Mouse (Mus musculus): ENCODE results near the gene Cwc22. TPM values are rescaled to one million over a fixed set of nuclear protein-coding genes. Genes with fewer than 3 reads are reported as not detected.

The Cwc22 gene
- polyA plus RNA-seq, 1 experiment: 6.7 TPM

DNA sequence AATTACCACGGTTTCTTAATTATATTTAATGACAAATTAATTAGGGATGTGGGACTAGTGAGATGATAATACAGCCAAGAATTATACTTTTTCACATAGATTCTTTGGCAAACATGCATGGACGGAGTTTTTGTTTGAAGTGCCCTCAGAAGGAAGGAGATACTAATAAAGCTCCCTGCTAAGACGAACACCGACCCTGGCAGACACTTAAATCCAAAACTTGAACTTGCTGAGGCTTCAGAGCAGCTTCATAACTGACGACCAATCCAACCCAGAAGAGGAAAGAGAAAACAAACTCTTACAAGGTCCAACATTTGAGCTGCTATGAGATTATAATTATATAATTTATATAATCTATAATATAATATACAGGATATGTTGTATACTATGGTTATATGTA lies 66.4 kb downstream of the Cwc22 start:
- no peak overlapping the region for H3K4me3 ChIP-seq (ENCODE audit: control insufficient read depth, insufficient read depth, low read length)
- H3K27ac ChIP-seq (ENCODE audit: control insufficient read depth, insufficient read depth, low read length): no peak overlapping the region
- 81% methylated on average over 5 of the region's 5 CpGs for WGBS
- no peaks in the 10 kb centered on the region for H3K36me3 ChIP-seq (ENCODE audit: control insufficient read depth, insufficient read depth, low read length)
- TF ChIP-seq POLR2A (IDR thresholded peaks at IDR 0.05; ENCODE audit: control insufficient read depth, extremely low read depth, insufficient read depth, low read length, poor library complexity): no peak
- no peak for TF ChIP-seq CTCF (IDR thresholded peaks at IDR 0.05; ENCODE audit: borderline replicate concordance, control insufficient read depth, extremely low read depth, insufficient read depth, low read length, poor library complexity)
- H3K27me3 ChIP-seq (ENCODE audit: control insufficient read depth, insufficient read depth, low read length): no peaks in the 10 kb centered on the region
- no peak for DNase-seq
- no peaks in the 10 kb centered on the region for H3K4me1 ChIP-seq (replicated peaks; ENCODE audit: control insufficient read depth, insufficient read depth, low read length)

DNA sequence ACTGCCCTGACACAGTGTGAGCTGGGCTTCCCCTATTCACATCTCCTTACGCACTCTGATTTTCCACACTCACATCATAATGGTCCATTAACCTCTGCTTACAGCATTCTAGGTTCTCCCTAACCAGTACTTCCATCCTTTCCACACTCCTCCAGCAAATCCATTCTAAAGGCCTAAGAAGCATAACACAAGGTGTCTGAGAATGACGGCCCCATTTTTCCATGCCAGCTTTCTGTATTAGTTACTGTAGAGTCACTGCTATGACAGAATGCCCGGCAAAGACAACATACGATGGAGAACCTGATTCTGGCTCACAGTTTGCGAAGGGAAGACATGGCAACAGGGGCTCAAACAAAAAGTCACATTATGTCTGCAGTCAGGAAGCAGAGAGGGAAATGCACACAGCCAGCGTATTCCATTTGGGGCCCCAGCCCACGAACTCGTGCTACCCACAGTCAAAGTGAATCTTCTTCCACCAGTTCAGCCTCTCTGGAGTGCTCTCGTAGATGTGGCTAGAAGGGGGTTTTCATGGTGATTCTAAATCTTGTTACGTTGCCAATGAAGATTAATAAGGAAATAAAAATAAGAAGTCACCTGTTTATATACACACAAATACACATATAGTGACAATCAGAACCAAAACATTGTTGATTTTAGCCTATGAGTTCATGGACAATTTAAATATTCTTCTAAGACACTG lies 68.9 kb downstream of the Cwc22 start:
- Histone ChIP-seq H3K36me3 (ENCODE audit: control insufficient read depth, insufficient read depth, low read length) (no peaks in the 10 kb centered on the region), H3K27ac (ENCODE audit: control insufficient read depth, insufficient read depth, low read length) (no peak overlapping the region), H3K4me3 (ENCODE audit: control insufficient read depth, insufficient read depth, low read length) (no peak overlapping the region), H3K27me3 (ENCODE audit: control insufficient read depth, insufficient read depth, low read length) (no peaks in the 10 kb centered on the region), H3K4me1 (replicated peaks; ENCODE audit: control insufficient read depth, insufficient read depth, low read length) (no peaks in the 10 kb centered on the region)
- DNase-seq: no peak
- 89% methylated on average over 10 of the region's 10 CpGs for WGBS
- TF ChIP-seq POLR2A (IDR thresholded peaks at IDR 0.05; ENCODE audit: control insufficient read depth, extremely low read depth, insufficient read depth, low read length, poor library complexity) (no peak), CTCF (IDR thresholded peaks at IDR 0.05; ENCODE audit: borderline replicate concordance, control insufficient read depth, extremely low read depth, insufficient read depth, low read length, poor library complexity) (no peak)

DNA sequence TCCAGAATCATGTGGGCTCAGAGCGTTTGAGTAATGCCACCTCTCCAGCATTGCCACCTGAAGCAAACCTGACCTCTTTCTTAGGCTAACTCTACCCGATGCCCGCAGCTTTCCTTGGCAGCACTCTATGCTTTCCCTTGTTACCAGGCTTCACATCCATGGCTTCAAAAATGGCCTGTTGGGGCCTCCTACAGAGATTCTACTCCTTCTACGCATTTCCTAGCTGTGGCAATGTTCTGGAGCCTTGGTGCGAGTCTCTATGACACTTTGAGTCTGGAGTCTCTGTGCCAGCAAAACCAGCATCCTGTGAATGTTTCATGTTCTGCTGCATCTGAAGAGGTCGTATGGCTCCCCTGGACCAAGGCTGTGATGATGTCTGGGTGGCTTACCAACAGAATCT lies 69.8 kb downstream of the Cwc22 start:
- Histone ChIP-seq H3K4me1 (replicated peaks; ENCODE audit: control insufficient read depth, insufficient read depth, low read length) (no peaks in the 10 kb centered on the region), H3K4me3 (ENCODE audit: control insufficient read depth, insufficient read depth, low read length) (no peak overlapping the region), H3K27me3 (ENCODE audit: control insufficient read depth, insufficient read depth, low read length) (no peaks in the 10 kb centered on the region)

DNA sequence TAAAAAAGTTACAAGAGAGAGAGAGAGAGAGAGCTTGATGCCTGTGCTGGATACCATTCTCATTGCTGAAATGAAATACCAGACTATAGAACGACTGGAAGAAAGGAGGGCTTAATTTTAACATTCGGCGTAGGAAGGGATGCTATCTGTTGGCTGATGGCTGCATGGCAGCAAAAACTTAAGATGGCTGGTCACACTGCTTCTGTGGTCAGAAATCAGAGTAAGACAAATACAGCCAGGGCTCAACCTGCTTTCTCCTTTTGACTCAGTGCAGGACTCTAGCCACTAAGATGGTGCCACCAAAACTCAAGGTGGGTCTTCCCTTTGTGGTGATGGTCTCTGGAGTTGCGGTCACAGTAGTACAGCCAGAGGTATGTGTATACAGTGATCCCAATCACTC lies 70.7 kb downstream of the Cwc22 start:
- no peak for DNase-seq
- H3K4me3 ChIP-seq (ENCODE audit: control insufficient read depth, insufficient read depth, low read length): no peak overlapping the region
- 98% methylated on average over 4 of the region's 4 CpGs for WGBS
- H3K4me1 ChIP-seq (replicated peaks; ENCODE audit: control insufficient read depth, insufficient read depth, low read length): no peaks in the 10 kb centered on the region
- H3K36me3 ChIP-seq (ENCODE audit: control insufficient read depth, insufficient read depth, low read length): no peaks in the 10 kb centered on the region
- H3K27ac ChIP-seq (ENCODE audit: control insufficient read depth, insufficient read depth, low read length): no peak overlapping the region
- no peaks in the 10 kb centered on the region for H3K27me3 ChIP-seq (ENCODE audit: control insufficient read depth, insufficient read depth, low read length)
- TF ChIP-seq CTCF (IDR thresholded peaks at IDR 0.05; ENCODE audit: borderline replicate concordance, control insufficient read depth, extremely low read depth, insufficient read depth, low read length, poor library complexity) (no peak), POLR2A (IDR thresholded peaks at IDR 0.05; ENCODE audit: control insufficient read depth, extremely low read depth, insufficient read depth, low read length, poor library complexity) (no peak)

More for the DNA sequence above, 69.8 kb downstream of the Cwc22 start:
- Histone ChIP-seq H3K27ac (ENCODE audit: control insufficient read depth, insufficient read depth, low read length) (no peak overlapping the region), H3K36me3 (ENCODE audit: control insufficient read depth, insufficient read depth, low read length) (no peaks in the 10 kb centered on the region)
- TF ChIP-seq POLR2A (IDR thresholded peaks at IDR 0.05; ENCODE audit: control insufficient read depth, extremely low read depth, insufficient read depth, low read length, poor library complexity) (no peak), CTCF (IDR thresholded peaks at IDR 0.05; ENCODE audit: borderline replicate concordance, control insufficient read depth, extremely low read depth, insufficient read depth, low read length, poor library complexity) (no peak)
- DNase-seq: no peak
- 92% methylated on average over 6 of the region's 6 CpGs for WGBS

DNA sequence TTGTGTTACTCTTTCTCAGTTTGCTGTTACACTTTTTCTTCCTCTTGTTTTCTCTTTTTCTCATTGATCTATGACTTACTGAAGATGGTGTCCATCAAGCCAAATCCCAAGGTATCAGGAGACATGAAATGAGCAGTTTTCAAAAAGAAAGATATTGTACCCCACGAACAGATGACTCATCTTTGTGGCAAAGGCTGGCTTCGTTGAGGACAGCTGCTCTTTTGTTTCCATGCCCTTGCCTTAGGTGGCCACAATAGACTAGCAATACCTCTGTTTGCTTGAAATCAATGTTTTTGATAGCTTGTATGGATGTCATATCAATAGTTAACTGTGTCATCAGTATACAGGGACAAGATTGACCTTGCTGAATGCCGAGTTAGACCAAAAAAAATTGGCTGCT lies 71.5 kb downstream of the Cwc22 start:
- Histone ChIP-seq H3K27me3 (ENCODE audit: control insufficient read depth, insufficient read depth, low read length) (no peaks in the 10 kb centered on the region), H3K4me1 (replicated peaks; ENCODE audit: control insufficient read depth, insufficient read depth, low read length) (no peaks in the 10 kb centered on the region), H3K4me3 (ENCODE audit: control insufficient read depth, insufficient read depth, low read length) (no peak overlapping the region), H3K36me3 (ENCODE audit: control insufficient read depth, insufficient read depth, low read length) (no peaks in the 10 kb centered on the region), H3K27ac (ENCODE audit: control insufficient read depth, insufficient read depth, low read length) (no peak overlapping the region)
- 80% methylated on average over 3 of the region's 3 CpGs for WGBS
- no peak for DNase-seq
- TF ChIP-seq POLR2A (IDR thresholded peaks at IDR 0.05; ENCODE audit: control insufficient read depth, extremely low read depth, insufficient read depth, low read length, poor library complexity) (no peak), CTCF (IDR thresholded peaks at IDR 0.05; ENCODE audit: borderline replicate concordance, control insufficient read depth, extremely low read depth, insufficient read depth, low read length, poor library complexity) (no peak)

DNA sequence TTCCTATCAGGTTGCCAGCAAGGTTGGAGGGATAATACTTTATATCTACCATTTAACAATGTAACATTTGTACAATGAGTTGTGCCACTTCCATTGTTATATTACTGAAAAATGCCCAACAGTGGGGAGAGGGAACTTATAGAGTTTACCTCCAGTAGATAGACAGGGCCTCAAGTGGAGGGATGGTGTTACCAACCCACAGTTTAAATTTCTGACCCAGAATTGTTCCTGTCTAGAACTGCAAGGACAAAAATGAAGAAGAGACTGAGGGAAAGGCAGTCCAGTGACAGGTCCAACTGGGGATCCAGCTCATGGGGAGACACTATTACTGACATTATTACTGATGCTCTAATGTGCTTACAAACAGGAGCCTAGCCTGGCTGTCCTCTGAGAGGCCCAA lies 72.4 kb downstream of the Cwc22 start:
- TF ChIP-seq CTCF (IDR thresholded peaks at IDR 0.05; ENCODE audit: borderline replicate concordance, control insufficient read depth, extremely low read depth, insufficient read depth, low read length, poor library complexity) (no peak), POLR2A (IDR thresholded peaks at IDR 0.05; ENCODE audit: control insufficient read depth, extremely low read depth, insufficient read depth, low read length, poor library complexity) (no peak)
- DNase-seq: no peak
- H3K4me3 ChIP-seq (ENCODE audit: control insufficient read depth, insufficient read depth, low read length): no peak overlapping the region
- H3K4me1 ChIP-seq (replicated peaks; ENCODE audit: control insufficient read depth, insufficient read depth, low read length): no peaks in the 10 kb centered on the region
- H3K36me3 ChIP-seq (ENCODE audit: control insufficient read depth, insufficient read depth, low read length): no peaks in the 10 kb centered on the region
- H3K27ac ChIP-seq (ENCODE audit: control insufficient read depth, insufficient read depth, low read length): no peak overlapping the region
- H3K27me3 ChIP-seq (ENCODE audit: control insufficient read depth, insufficient read depth, low read length): no peaks in the 10 kb centered on the region

DNA sequence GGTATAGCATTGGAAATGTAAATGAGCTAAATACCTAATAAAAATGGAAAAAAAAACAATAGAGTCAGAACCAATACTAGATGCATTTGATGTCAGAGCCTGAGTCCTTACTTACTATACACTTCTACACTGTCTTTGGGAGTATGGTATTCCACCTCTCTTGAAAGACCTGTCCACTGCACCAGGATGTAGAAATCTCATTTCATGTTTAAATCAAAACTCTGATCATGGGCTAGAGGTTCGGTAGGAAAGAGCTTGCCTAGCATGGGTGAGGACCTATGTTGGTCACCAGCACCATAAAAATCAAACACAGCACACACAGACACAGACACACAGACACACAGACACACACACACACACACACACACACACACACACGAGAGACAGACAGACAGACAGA lies 73.5 kb downstream of the Cwc22 start:
- TF ChIP-seq CTCF (IDR thresholded peaks at IDR 0.05; ENCODE audit: borderline replicate concordance, control insufficient read depth, extremely low read depth, insufficient read depth, low read length, poor library complexity) (no peak), POLR2A (IDR thresholded peaks at IDR 0.05; ENCODE audit: control insufficient read depth, extremely low read depth, insufficient read depth, low read length, poor library complexity) (no peak)
- Histone ChIP-seq H3K4me3 (ENCODE audit: control insufficient read depth, insufficient read depth, low read length) (no peak overlapping the region), H3K27ac (ENCODE audit: control insufficient read depth, insufficient read depth, low read length) (no peak overlapping the region), H3K27me3 (ENCODE audit: control insufficient read depth, insufficient read depth, low read length) (no peaks in the 10 kb centered on the region), H3K4me1 (replicated peaks; ENCODE audit: control insufficient read depth, insufficient read depth, low read length) (no peaks in the 10 kb centered on the region), H3K36me3 (ENCODE audit: control insufficient read depth, insufficient read depth, low read length) (no peaks in the 10 kb centered on the region)
- 88% methylated on average over 2 of the region's 2 CpGs for WGBS
- no peak for DNase-seq
